Mouse (Mus musculus) kidney, postnatal 36 days (tissue): ENCODE measurements around the gene Pde6h.

Experiments used
- DNase-seq, 2 experiments: peaks; one replicate each; pipeline ENCODE4 v3.0.0; 2021 to 2022; ENCODE audit warnings: mixed read lengths in 2 of 2

The Pde6h gene

GRCm38 (mm10) chr6:136941051-136942021 is 17.7 kb downstream of the Pde6h start, which contains the start of gene Arhgdib:
Arhgdib (minus strand) TSS chr6:136941899.
- DNase-seq: peak; percentile 59 to 62

- no peak for DNase-seq
Observed at GRCm38 (mm10) chr6:136942280-136942679, 18.6 kb downstream of the Pde6h start.

GRCm38 (mm10) chr6:136943392-136943791 is 19.8 kb downstream of the Pde6h start:
- DNase-seq: no peak

DNA sequence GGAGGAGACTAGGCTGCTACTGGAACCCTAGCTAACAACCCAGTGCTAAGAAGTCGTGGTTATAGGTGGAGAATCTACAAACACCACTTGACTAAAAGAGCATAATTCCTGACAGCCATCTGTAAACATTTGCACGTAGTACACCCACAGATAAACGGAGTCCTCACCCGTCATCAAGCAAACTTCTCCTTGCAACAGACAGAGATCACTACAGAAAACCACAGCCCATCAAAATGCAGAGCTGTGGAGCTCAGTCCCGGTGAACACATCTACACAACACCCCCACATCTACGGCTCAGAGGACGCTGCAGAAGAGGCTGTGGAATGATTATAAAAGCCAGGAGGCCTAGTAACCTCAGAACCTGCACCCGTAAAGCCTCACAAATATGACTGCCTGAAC is 20.9 kb downstream of the Pde6h start:
- DNase-seq: no peak

- DNase-seq: no peak
Observed at GRCm38 (mm10) chr6:136946241-136946640, 22.6 kb downstream of the Pde6h start.

- no peak for DNase-seq
Observed at GRCm38 (mm10) chr6:136946943-136947342, 23.3 kb downstream of the Pde6h start.

- DNase-seq: no peak
Observed at GRCm38 (mm10) chr6:136947716-136948115, 24.1 kb downstream of the Pde6h start.

DNA sequence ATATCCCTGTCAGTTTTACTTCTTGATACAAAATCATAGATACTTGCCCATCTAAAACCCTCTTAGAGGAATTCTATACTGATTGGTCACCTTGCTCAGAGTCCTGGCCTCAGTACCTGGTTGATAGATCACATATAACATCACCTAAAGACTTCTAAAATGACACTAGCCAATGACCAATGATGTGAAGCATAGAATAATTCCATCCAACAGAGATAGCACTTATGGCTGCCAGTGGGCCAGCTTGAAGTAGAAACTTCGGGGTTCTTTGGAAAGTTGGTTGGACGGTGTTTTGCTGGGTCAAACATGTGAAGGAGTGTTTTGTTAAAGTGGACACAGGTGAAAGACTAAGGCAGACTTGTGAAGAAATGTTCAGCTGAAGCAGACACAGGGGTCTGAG is 26.5 kb downstream of the Pde6h start:
- DNase-seq: no peak

DNA sequence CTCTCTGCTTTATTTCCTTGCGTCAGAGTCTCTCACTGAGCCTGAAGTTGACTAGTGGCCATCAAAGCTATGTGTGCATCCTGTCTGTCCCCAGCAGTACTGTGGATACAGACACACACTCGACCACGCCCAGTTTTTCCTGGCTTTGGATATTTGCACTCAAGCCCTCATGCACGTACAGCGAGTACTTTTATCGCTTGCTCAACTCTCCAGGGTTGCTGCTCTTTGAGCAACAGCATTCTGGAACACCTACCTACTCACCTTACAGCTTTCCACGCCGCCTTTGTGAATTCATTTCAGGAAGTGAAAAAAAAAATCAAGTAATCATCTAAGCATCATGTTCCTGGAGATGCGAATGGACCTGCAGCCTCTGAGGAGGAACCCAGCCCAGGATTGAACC is 29.3 kb downstream of the Pde6h start:
- no peak for DNase-seq

DNA sequence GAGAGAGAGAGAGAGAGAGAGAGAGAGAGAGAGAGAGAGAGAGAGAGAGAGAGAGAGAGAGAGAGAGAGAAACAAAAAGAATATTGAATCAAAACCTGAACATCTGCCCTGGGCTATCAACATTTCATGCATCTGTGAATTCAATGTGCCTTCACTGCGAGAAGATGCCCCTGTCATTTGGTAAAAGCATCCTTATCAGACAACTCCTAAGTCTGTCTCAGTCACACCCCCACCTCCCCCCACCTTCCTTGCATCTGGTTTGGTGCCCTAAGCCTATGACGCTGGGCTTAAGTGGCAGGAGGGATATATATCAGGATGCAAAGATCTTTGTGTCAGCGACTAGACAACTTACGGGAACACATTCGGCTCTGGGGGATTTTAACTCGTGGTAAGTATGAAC is 30.6 kb downstream of the Pde6h start:
- DNase-seq: no peak

DNA sequence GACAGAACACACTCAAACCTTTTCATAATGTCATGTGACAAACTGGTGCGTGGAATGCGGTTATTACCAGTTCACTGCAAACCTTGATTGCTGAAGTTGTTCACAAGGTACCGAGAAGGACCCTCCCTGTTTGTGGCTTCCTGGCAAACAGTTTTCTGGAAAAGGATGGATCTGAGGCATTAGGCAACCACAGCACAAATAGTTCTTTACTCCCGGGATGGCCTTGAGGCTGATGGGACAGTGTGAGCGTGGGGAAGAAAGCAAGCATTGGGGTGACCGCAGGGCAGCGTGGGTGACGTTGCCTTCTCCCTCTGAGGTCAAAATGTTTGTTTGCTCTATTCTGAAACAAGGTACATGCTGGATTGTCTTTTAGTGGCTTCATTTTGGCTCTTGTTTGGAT is 31.1 kb downstream of the Pde6h start:
- no peak for DNase-seq

DNA sequence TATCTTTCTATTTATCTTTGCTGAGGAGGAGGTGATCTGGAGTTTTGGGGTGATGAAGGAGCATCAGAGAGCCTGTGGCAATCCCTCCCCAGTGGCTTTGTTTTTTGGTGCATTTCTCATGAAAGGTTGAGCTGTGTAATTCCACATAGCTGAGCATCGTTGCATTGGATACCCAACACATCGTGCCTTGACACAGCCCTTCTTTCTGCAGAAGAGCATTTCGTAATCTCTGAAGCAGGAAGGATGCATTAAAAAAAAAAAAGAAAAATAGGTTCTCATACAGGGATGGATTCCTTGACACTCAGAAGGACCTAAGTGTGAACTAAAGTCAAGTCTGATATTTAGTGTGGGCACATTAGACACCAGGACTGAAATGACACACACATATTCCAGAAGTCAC is 31.6 kb downstream of the Pde6h start:
- no peak for DNase-seq

- DNase-seq: no peak
Observed at GRCm38 (mm10) chr6:136957062-136957461, 33.4 kb downstream of the Pde6h start.

- DNase-seq: no peak
Observed at GRCm38 (mm10) chr6:136959131-136959530, 35.5 kb downstream of the Pde6h start.

- no peak for DNase-seq
Observed at GRCm38 (mm10) chr6:136962957-136963356, 39.3 kb downstream of the Pde6h start.

DNA sequence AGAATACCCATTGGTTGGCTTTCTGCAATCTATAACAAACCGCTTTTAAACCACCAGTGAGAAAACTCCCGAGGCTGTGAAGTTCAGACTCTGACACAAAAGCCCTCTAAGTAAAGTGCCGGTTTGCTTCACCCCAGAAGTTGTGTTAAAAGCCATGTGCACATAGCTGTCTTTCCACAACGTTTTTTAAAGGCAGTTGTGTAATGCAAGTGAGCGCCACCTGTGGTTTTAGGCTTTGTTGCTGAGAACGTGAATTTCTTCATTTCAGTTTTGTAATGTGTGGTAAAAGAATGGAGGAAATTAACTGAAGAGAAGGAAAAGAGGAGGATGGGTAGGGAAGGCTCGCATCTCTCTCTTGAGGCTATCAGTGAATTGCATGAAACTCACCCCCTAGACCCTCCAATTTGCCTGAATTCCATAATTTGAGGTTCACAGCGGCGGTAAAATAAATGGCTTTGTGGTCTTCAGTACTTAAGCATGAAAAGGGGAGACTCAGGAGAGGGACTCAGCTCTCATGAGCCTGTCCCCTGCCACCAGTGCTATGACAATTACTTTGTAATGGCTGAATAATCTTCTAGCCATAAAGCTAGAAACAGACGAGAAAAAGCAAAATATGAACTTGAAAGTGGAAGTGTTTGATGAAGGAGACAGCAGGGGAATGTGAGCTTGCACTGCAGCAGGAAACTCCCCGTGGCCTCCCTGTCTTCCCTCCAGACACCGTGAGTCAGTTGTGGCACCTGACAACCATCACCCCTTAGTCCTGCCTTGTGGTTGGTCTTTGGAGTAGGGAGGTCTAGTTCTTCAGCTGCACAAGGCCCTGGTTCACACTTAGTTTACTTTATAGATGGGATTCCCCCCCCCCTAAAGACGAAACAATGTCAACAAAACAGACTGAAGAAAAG is 41.2 kb downstream of the Pde6h start:
- no peak for DNase-seq

- DNase-seq: no peak
Observed at GRCm38 (mm10) chr6:136965912-136966311, 42.3 kb downstream of the Pde6h start.

DNA sequence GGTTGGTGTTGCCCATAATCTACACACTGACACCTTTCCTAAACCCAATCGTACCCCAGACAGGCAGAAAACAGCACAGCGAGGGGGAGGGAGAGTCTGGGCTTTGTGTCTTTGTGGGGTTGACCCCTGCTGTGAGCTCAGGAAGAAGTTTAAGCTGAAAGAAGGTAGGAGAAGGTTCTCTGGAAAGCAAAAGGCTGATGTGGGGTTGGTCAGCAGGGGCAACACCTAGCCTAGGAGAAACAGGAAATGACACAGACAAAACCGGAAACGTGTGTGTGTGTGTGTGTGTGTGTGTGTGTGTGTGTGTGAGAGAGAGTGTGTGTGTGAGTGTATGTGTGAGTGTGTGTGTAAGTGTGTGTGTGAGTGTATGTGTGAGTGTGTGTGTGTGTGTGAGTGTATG is 43.8 kb downstream of the Pde6h start:
- no peak for DNase-seq

- DNase-seq: peak; percentile 26 to 28
Observed at GRCm38 (mm10) chr6:136968877-136969276, 45.2 kb downstream of the Pde6h start.

DNA sequence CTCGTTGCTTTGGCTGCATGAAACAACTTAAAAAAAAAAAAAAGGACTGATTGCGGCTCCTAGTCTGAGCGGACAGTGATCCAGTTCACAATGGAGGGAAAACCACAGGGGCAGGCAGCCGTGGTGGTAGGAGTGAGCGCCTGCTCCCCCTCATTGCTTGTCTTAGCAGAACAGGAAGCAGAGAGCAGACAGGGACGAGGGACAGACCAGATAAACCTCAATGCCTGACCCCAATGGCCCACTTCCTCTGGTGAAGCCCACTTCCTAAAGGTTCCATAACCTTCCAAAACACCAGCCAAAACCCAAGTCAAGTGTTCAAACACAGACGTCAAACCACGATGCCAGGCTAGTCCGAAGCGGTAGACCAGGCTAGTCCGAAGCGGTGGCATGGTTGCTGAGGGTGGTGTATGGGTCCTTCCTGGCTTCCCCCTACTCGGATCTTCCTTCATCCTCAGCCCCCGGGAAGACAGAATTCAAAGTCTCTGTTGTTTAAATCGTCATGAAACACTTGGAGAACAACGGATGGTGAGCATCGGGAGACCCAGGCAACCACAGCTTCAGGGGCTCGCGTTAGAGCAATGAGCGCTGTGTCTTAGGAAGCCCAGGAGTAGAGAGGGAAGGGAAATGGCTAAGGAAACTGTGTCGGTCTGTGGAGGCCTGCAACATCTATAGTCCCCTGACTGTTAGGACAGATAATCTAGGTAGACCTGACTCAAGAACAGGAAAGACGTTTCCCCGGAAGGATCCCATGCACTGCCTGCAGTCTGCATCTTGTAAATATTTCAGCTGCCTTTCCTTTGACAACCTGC is 55.8 kb downstream of the Pde6h start:
- DNase-seq: no peak

DNA sequence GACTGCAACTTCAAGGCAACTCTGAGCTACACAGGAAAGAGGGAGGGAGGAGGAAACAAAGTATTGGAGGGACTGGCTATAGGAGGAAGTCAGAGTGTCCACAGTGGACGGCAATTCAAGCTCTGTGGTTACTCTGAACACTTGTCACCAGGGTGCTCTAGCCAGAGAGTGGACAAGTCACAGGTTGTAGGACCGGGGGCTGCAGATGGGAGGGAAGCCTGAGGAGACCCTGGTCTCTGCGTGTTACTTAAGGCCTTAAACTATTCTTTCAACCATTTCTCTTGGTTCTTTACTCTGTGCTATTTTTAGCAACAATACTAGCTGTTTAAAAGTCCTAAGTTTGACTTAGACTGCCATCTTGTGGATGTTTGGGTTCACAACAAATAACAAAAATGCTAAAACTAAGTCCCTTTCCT is 56.7 kb downstream of the Pde6h start:
- DNase-seq: no peak

DNA sequence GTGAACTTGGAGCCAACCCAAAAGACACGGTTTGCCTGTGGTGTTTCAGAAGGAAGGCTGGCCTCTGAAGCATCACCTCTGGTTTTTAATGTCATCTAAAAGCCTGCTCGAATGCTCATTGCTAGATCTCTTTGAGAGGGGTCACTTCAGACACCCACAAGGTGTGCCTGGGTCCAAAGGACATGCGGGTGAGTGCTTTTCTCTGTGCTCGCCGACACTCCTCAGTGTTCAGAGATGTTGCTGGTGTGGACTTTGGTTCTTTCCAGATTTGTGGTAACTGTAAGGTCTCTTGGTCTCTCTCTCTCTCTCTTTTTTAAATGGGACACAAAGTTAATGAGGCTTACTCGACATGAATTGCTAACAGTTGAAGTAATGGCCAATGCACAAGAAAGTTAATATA is 58.9 kb downstream of the Pde6h start:
- DNase-seq: no peak

- no peak for DNase-seq
Observed at GRCm38 (mm10) chr6:136983201-136983600, 59.6 kb downstream of the Pde6h start.
